Mouse (Mus musculus) left cerebral cortex, adult 9 months (tissue): ENCODE data around the gene Hmcn2.

Experiments
- DNase-seq, 2 experiments: peaks; one replicate each; pipeline ENCODE4 v3.0.0; 2022; ENCODE audit warnings: low spot score in 2 of 2

Gene Hmcn2

DNA sequence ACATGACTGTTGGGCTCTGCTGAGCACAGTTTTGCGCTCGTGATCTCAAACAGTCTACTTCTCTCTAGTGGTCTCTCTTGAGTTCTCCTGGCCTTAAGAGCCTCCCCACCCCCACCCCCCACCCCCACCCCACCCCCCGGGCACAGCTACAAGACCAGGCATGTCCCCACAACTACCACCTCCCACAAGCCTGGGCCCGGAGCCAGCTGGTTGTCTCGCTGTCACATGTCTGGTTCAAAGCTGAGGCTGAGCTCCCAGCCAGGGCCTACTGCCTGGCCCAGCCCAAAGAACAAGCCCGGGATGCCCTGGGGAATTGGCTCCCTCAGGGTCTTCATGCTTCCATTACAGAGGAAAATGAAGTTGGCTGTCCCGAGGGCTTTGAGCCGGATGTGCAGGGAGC is 140.1 kb downstream of the Hmcn2 start:
- DNase-seq = no peak

- DNase-seq = no peak
Observed at GRCm38 (mm10) chr2:31455418-31455817, 141.2 kb downstream of the Hmcn2 start.

GRCm38 (mm10) chr2:31458460-31458859 is 144.2 kb downstream of the Hmcn2 start:
- no peak for DNase-seq

DNA sequence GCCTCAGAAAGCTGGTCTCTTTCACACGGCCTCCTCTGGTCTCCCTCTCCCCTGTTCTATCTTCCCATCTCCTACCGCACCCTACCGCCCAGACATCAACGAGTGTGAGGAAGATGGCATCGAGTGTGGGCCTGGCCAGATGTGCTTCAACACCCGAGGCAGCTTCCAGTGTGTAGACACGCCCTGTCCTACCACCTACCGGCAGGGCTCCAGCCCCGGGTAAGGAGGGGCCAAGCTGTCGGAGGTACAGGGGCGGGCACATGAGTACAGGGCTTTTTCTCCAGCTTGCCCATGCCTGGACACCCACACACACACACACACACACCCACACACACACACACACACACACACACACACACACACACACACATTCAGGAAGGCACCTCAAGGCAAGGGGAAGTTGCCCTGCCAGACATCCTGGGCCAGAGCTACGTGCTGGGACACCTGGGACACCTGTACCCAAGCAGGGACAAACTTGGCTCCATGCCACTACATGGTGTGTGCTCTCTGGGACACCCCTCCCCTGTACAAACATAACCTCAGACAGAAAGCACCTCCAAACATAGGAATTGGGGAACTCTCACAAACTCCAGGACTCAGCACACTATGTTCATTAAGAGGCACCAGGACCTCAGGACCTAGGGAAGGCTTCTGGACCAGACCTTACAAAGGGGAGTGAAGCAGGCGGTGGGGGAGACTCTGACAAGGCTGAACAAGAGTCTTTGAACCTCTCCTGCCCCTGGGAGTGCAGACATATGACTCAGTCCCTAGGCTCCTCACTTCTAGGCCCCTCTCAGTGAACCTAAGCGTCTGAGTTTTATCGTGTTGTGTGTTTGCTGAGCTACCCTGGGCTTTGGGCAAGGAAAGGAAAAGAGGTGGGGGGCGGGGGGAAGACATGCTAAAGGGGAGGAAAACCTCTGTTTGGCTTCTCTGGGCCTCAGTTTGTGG is 145.0 kb downstream of the Hmcn2 start:
- no peak for DNase-seq

- no peak for DNase-seq
Observed at GRCm38 (mm10) chr2:31460025-31460571, 145.9 kb downstream of the Hmcn2 start.

GRCm38 (mm10) chr2:31460920-31461319 is 146.7 kb downstream of the Hmcn2 start:
- no peak for DNase-seq

DNA sequence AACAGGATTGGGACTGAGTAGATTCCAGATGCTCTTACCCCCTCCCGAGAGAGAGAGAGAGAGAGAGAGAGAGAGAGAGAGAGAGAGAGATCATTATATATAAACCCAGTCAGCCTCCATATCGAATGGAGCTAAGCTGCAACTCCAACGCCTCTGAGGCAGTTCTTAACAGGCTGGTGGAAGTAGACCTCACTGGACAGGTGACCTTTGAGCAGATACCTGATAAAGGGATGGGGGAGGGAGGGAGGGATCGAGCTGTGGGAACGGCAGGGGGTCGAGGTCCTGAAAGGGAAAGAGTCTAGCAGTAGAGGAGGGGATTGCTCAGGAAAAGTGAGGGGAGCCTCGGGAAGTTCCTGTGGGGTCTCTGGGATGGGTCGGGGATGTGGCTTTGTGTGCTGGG is 147.8 kb downstream of the Hmcn2 start:
- DNase-seq = no peak

- no peak for DNase-seq
Observed at GRCm38 (mm10) chr2:31463253-31463652, 149.0 kb downstream of the Hmcn2 start.

DNA sequence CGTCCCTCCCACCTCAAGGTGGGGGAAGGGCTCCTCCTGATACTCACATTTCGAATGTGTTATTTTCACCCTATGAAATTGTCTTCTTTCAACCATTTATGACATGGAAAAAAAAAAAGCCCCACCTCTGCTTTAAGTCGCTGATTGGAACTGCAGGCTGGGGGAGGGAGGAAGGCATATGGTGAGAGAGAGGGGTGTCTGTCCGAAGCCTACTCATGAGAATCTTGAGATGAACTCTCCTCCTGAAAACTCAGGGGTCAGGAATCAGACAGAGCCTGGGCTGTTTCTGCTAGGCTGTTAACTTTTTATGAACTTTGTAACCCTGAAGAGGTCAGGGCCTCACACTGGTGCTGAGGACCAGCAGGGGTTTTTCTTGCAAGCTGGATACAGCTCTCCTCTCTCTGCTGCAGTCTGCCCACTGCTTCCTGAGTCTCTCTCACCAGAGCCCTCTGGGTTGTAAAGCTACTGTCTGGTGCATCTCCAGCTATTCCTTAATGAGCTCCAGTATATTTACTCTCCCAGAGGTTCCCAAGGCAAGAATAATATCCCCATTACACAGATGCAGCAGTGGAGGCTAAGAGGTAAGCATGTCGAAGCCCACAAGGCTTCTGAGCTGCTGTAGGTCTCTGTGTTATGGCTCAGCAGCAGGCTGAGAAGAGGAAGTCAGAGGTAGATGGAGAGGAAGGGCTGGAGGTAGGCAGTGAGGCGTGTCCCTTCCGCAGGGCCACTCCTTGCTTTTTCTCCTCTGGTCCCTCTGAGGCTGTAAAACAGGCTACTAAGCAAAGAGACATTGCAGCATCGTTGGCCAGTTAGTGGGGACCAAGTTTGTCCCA is 149.7 kb downstream of the Hmcn2 start:
- no peak for DNase-seq

GRCm38 (mm10) chr2:31464529-31464910 is 150.3 kb downstream of the Hmcn2 start:
- no peak for DNase-seq

- no peak for DNase-seq
Observed at GRCm38 (mm10) chr2:31467457-31467856, 153.2 kb downstream of the Hmcn2 start.

GRCm38 (mm10) chr2:31468857-31469256 is 154.6 kb downstream of the Hmcn2 start:
- DNase-seq = no peak

GRCm38 (mm10) chr2:31469480-31469879 is 155.3 kb downstream of the Hmcn2 start:
- DNase-seq = no peak

GRCm38 (mm10) chr2:31469931-31470682 is 155.9 kb downstream of the Hmcn2 start, which contains the start of gene Ass1:
Gene Ass1 (plus strand): TSS chr2:31470207.
- peak; percentile 64 to 65 for DNase-seq

GRCm38 (mm10) chr2:31470683-31471385 is 156.6 kb downstream of the Hmcn2 start:
- no peak for DNase-seq

DNA sequence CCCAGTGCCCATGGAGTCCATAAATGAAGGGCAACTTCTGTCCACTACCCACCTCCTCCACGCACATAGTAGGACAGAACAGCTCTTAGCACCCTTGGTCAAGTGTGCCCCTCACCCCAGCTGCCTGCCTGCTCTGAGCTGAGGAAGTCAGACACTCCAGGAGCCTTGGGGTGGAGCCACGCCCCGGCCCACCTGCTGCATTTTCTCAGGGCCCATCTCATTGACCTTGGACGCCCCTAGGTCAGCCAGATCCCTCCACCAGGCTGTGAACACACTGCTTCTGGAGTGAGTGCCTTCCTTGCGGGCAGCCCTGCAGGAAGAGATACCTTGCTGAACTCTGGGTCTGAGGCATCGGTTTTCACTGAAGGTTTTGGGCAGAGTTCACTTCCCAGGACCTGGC is 157.4 kb downstream of the Hmcn2 start:
- no peak for DNase-seq

DNA sequence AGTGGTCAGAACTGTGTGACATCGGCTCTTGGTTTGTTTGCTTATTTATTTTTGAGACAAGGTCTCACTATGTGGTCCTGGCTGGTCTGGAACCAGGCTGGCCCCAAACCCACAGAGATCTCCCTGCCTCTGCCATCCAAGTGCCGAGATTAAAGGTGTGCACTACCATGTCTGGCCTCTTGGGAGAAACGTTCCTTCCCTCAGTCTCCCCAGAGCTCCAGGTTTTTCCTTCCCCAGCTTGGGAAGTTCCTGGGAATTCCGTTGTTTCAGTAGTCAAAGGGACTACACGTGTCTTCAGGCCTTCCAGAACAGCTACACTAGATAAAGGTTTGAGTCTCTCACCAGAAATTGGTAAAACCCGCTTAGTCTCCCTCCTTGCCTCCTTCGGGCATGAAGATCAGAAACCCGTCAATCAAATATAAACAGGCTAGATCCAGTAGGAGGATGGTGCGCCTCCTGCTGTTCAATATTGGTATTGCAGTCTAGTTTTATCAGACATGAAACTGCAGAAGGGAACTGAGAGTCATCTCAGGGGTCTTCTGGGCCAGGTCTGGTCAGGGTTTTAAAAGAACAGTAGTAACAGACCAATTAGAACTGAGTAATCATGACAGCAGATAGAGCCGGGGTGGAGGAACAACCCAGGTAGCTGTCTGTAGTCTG is 158.3 kb downstream of the Hmcn2 start:
- peak in 1 of 2 experiments; percentile 59 for DNase-seq

DNA sequence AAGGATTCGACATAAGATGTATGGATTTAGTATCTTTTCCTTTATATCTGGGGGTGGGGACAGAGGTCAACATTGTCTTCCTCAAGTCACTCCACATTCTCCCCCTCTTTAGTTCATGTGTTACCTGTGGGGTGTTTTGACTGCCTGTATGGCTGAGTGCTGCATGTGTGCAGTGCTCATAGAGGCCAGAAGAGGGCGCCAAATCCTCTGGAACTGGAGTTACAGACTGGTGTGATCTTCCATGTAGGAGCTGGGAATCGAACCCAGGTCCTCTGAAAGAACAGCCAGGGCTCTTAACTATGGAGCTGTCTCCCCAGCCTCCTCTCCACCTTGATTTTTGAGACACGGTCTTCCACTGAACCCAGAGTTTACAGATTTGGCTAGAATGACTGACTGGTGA is 159.7 kb downstream of the Hmcn2 start:
- no peak for DNase-seq

- no peak for DNase-seq
Observed at GRCm38 (mm10) chr2:31474686-31475085, 160.5 kb downstream of the Hmcn2 start.

DNA sequence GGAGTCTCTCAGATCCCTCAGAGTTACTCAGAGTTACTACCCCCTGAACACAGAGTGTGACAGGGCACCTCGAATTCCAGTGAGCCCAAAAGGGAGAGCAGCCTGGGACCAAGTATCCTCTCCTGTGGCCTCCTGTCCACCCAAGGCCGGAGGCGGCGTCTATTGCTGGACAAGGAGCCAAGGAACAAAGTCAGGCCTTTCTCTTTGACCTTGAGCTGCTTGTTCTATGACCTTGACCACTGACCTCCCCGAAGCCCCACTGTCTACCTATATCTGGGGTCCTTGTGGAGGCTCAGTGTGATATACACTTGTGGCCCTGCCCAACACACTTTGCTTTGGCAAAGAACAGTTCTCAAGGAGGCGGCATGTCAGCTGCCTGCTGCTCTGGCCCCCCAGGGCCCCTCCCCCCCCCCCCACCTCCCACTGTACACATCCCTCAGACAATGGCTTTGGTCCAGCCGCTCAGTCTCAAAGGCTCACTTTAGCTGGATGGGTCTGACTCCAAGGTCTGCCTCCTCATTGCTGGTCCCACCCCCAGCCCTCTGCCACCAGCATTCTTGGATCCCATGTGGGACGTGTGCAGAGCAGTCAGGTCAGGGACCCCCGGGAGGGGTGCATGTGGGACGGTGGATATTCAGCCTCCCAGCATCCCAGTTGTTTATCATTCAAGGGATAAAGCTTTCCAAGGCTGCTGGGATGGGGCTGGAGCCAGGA is 162.0 kb downstream of the Hmcn2 start:
- DNase-seq = no peak
